Mouse (Mus musculus): Measurements from ENCODE around the gene Ppp1r13l. TPM values are rescaled to one million over a fixed set of nuclear protein-coding genes. Genes with fewer than 3 reads are reported as not detected.

The Ppp1r13l gene
- polyA plus RNA-seq, 1 experiment from 2014 or later, result 1.5 TPM

GRCm38 (mm10) chr7:19409753-19410152, 50.2 kb downstream of the Ppp1r13l start:
- H3K4me2 ChIP-seq (ENCODE audit: low read length), result no peak overlapping the region
- H3K4me1 ChIP-seq (ENCODE audit: control insufficient read depth, insufficient read depth, low read depth, low read length), result no peaks in the 10 kb centered on the region
- H3K9me3 ChIP-seq (ENCODE audit: control insufficient read depth, low read length), result no peaks in the 10 kb centered on the region
- H3K36me3 ChIP-seq (ENCODE audit: control insufficient read depth, insufficient read depth, low read length), result no peaks in the 10 kb centered on the region
- H3K9ac ChIP-seq (ENCODE audit: low read depth, low read length), result no peak overlapping the region
- H3K27ac ChIP-seq (ENCODE audit: low read depth, low read length), result no peak overlapping the region
- peaks cover 14% of the 10 kb centered on the region for H3K27me3 ChIP-seq (replicated peaks; ENCODE audit: control insufficient read depth, insufficient read depth, low read length)
- ATAC-seq, result no peak
- 54% methylated on average over 6 of the region's 6 CpGs for WGBS
- H3K4me3 ChIP-seq (ENCODE audit: low read length), result no peak overlapping the region

GRCm38 (mm10) chr7:19410766-19411344, 51.3 kb downstream of the Ppp1r13l start:
- no peak for ATAC-seq

GRCm38 (mm10) chr7:19411783-19412182, 52.2 kb downstream of the Ppp1r13l start:
- Histone ChIP-seq H3K4me3 (ENCODE audit: low read length) (no peak overlapping the region), H3K36me3 (ENCODE audit: control insufficient read depth, insufficient read depth, low read length) (no peaks in the 10 kb centered on the region), H3K9ac (ENCODE audit: low read depth, low read length) (no peak overlapping the region), H3K27ac (ENCODE audit: low read depth, low read length) (no peak overlapping the region), H3K9me3 (ENCODE audit: control insufficient read depth, low read length) (no peaks in the 10 kb centered on the region), H3K4me1 (ENCODE audit: control insufficient read depth, insufficient read depth, low read depth, low read length) (no peaks in the 10 kb centered on the region), H3K27me3 (replicated peaks; ENCODE audit: control insufficient read depth, insufficient read depth, low read length) (peaks cover 6% of the 10 kb centered on the region; the same call in 1 of the 2 replicates), H3K4me2 (ENCODE audit: low read length) (no peak overlapping the region)
- ATAC-seq, result no peak
- 73% methylated on average over 5 of the region's 5 CpGs for whole genome bisulfite sequencing

More at GRCm38 (mm10) chr7:19410766-19411344, 51.3 kb downstream of the Ppp1r13l start:
- H3K4me1 ChIP-seq (ENCODE audit: control insufficient read depth, insufficient read depth, low read depth, low read length), result no peaks in the 10 kb centered on the region
- no peaks in the 10 kb centered on the region for H3K36me3 ChIP-seq (ENCODE audit: control insufficient read depth, insufficient read depth, low read length)
- H3K4me3 ChIP-seq (ENCODE audit: low read length), result no peak overlapping the region
- peaks cover 8% of the 10 kb centered on the region; the same call in 1 of the 2 replicates for H3K27me3 ChIP-seq (replicated peaks; ENCODE audit: control insufficient read depth, insufficient read depth, low read length)
- H3K9ac ChIP-seq (ENCODE audit: low read depth, low read length), result no peak overlapping the region
- H3K27ac ChIP-seq (ENCODE audit: low read depth, low read length), result no peak overlapping the region
- H3K4me2 ChIP-seq (ENCODE audit: low read length), result no peak overlapping the region
- WGBS, result 74% methylated on average over 11 of the region's 11 CpGs
- no peaks in the 10 kb centered on the region for H3K9me3 ChIP-seq (ENCODE audit: control insufficient read depth, low read length)

- H3K4me2 ChIP-seq (ENCODE audit: low read length), result no peak overlapping the region
- no peak overlapping the region for H3K9ac ChIP-seq (ENCODE audit: low read depth, low read length)
- H3K4me1 ChIP-seq (ENCODE audit: control insufficient read depth, insufficient read depth, low read depth, low read length), result no peaks in the 10 kb centered on the region
- ATAC-seq, result no peak
- WGBS, result 86% methylated on average over 3 of the region's 3 CpGs
- H3K27me3 ChIP-seq (replicated peaks; ENCODE audit: control insufficient read depth, insufficient read depth, low read length), result peaks cover 11% of the 10 kb centered on the region
- no peak overlapping the region for H3K27ac ChIP-seq (ENCODE audit: low read depth, low read length)
- H3K4me3 ChIP-seq (ENCODE audit: low read length), result no peak overlapping the region
- no peaks in the 10 kb centered on the region for H3K9me3 ChIP-seq (ENCODE audit: control insufficient read depth, low read length)
- no peaks in the 10 kb centered on the region for H3K36me3 ChIP-seq (ENCODE audit: control insufficient read depth, insufficient read depth, low read length)
Measured at GRCm38 (mm10) chr7:19413525-19413924, 54.0 kb downstream of the Ppp1r13l start.

GRCm38 (mm10) chr7:19416590-19416989, 57.0 kb downstream of the Ppp1r13l start:
- Histone ChIP-seq H3K27me3 (replicated peaks; ENCODE audit: control insufficient read depth, insufficient read depth, low read length) (peaks cover 17% of the 10 kb centered on the region), H3K4me3 (ENCODE audit: low read length) (no peak overlapping the region), H3K9ac (ENCODE audit: low read depth, low read length) (no peak overlapping the region), H3K27ac (ENCODE audit: low read depth, low read length) (no peak overlapping the region), H3K9me3 (ENCODE audit: control insufficient read depth, low read length) (no peaks in the 10 kb centered on the region), H3K4me2 (ENCODE audit: low read length) (no peak overlapping the region), H3K4me1 (ENCODE audit: control insufficient read depth, insufficient read depth, low read depth, low read length) (peaks cover 3% of the 10 kb centered on the region; the same call in 1 of the 2 replicates), H3K36me3 (ENCODE audit: control insufficient read depth, insufficient read depth, low read length) (no peaks in the 10 kb centered on the region)
- no peak for ATAC-seq
- 79% methylated on average over 15 of the region's 15 CpGs for WGBS

- peaks cover 20% of the 10 kb centered on the region for H3K27me3 ChIP-seq (replicated peaks; ENCODE audit: control insufficient read depth, insufficient read depth, low read length)
- peaks cover 3% of the 10 kb centered on the region; the same call in 1 of the 2 replicates for H3K4me1 ChIP-seq (ENCODE audit: control insufficient read depth, insufficient read depth, low read depth, low read length)
- H3K36me3 ChIP-seq (ENCODE audit: control insufficient read depth, insufficient read depth, low read length), result peaks cover 6% of the 10 kb centered on the region; the same call in 1 of the 2 replicates
- H3K4me2 ChIP-seq (ENCODE audit: low read length), result peak overlapping the region; percentile 37
- ATAC-seq, result no peak
- no peaks in the 10 kb centered on the region for H3K9me3 ChIP-seq (ENCODE audit: control insufficient read depth, low read length)
- 10% methylated on average over 28 of the region's 28 CpGs for WGBS
- H3K27ac ChIP-seq (ENCODE audit: low read depth, low read length), result no peak overlapping the region
- H3K4me3 ChIP-seq (ENCODE audit: low read length), result peak overlapping the region; percentile 20; the same call in 1 of the 2 replicates
- H3K9ac ChIP-seq (ENCODE audit: low read depth, low read length), result 0 out of 2 replicates have a peak overlapping the region, but pooled peaks have one; percentile 28
Measured at GRCm38 (mm10) chr7:19420121-19420520, 60.6 kb downstream of the Ppp1r13l start.

GRCm38 (mm10) chr7:19420821-19421636, 61.5 kb downstream of the Ppp1r13l start:
- Histone ChIP-seq H3K4me1 (ENCODE audit: control insufficient read depth, insufficient read depth, low read depth, low read length) (peaks cover 3% of the 10 kb centered on the region; the same call in 1 of the 2 replicates), H3K36me3 (ENCODE audit: control insufficient read depth, insufficient read depth, low read length) (peaks cover 14% of the 10 kb centered on the region), H3K4me3 (ENCODE audit: low read length) (peak overlapping the region; percentile 48), H3K27ac (ENCODE audit: low read depth, low read length) (no peak overlapping the region), H3K9me3 (ENCODE audit: control insufficient read depth, low read length) (no peaks in the 10 kb centered on the region), H3K9ac (ENCODE audit: low read depth, low read length) (peak overlapping the region; percentile 54), H3K4me2 (ENCODE audit: low read length) (peak overlapping the region; percentile 80), H3K27me3 (replicated peaks; ENCODE audit: control insufficient read depth, insufficient read depth, low read length) (peaks cover 20% of the 10 kb centered on the region)
- WGBS, result 11% methylated on average over 43 of the region's 43 CpGs
- ATAC-seq, result peak; percentile 97

GRCm38 (mm10) chr7:19423083-19423482, 63.5 kb downstream of the Ppp1r13l start:
- Histone ChIP-seq H3K27me3 (replicated peaks; ENCODE audit: control insufficient read depth, insufficient read depth, low read length) (peaks cover 18% of the 10 kb centered on the region), H3K4me3 (ENCODE audit: low read length) (no peak overlapping the region), H3K27ac (ENCODE audit: low read depth, low read length) (no peak overlapping the region), H3K9me3 (ENCODE audit: control insufficient read depth, low read length) (no peaks in the 10 kb centered on the region), H3K4me1 (ENCODE audit: control insufficient read depth, insufficient read depth, low read depth, low read length) (peaks cover 3% of the 10 kb centered on the region; the same call in 1 of the 2 replicates), H3K36me3 (ENCODE audit: control insufficient read depth, insufficient read depth, low read length) (peaks cover 24% of the 10 kb centered on the region), H3K4me2 (ENCODE audit: low read length) (no peak overlapping the region), H3K9ac (ENCODE audit: low read depth, low read length) (no peak overlapping the region)
- 90% methylated on average over 3 of the region's 3 CpGs for WGBS
- ATAC-seq, result no peak

- Histone ChIP-seq H3K4me3 (ENCODE audit: low read length) (no peak overlapping the region), H3K36me3 (ENCODE audit: control insufficient read depth, insufficient read depth, low read length) (peaks cover 33% of the 10 kb centered on the region), H3K4me1 (ENCODE audit: control insufficient read depth, insufficient read depth, low read depth, low read length) (peaks cover 3% of the 10 kb centered on the region; the same call in 1 of the 2 replicates), H3K9ac (ENCODE audit: low read depth, low read length) (no peak overlapping the region), H3K27me3 (replicated peaks; ENCODE audit: control insufficient read depth, insufficient read depth, low read length) (peaks cover 10% of the 10 kb centered on the region), H3K4me2 (ENCODE audit: low read length) (no peak overlapping the region), H3K9me3 (ENCODE audit: control insufficient read depth, low read length) (no peaks in the 10 kb centered on the region), H3K27ac (ENCODE audit: low read depth, low read length) (no peak overlapping the region)
- ATAC-seq, result no peak
- WGBS, result 73% methylated on average over 4 of the region's 4 CpGs
Measured at GRCm38 (mm10) chr7:19424051-19424450, 64.5 kb downstream of the Ppp1r13l start.

Data from hindbrain, embryonic 16.5 days (tissue).